Comparison of ENCODE assay signal across 12 mouse cellular contexts in the genomic region with DNA sequence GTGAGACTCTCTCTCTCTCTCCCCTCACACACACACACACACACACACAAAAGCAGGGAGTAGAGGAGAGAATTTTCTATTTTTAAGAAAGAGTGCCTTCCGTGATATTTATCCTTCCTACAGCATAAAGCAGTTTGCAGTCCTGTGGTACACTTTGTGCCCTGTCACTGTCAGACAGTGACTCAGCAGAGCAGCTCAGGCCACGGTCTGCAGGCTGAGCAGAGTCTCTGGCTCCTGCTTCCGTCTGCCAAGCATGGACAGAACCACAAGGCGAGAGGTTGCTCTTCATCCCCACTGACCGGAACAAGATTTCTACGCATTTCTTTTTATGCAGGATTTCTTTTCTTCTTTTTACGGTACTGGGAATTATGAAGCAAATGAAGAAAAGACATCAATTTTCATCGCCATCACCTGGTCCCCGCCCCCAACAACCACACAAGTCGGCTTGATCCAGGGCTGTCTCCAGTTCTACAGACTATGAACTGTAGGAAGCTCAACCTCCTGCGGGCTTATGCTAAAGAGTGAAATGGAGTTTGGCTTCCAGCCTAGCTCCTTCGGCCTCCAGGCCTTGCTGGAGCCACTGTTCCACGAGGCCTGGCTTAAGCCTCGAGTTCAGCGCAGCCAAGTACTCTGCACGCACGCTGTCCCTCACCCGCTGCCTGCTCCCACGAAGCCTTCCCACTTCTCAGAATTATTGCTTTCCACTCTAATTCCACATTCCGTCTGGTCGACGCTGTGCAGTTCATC. TPM values are rescaled to one million over a fixed set of nuclear protein-coding genes. Genes with fewer than 3 reads are reported as not detected.
DNase-seq lines count a peak whose midpoint lies in the region; ATAC-seq and TF ChIP-seq lines count a peak whose summit lies in the region.
"Had no signal": no experiment of that assay in that cellular context is flagged by ENCODE, and none has a peak within 500 bp of the region (broad histone marks: within the 10 kb centered on the region; RNA-seq: fewer than 3 reads in every experiment).

No protein-coding gene starts in this region.

- H3K36me3 ChIP-seq in hindbrain, postnatal 0 days (ENCODE audit: insufficient read depth, low read length), result no peaks in the 10 kb centered on the region
- no peaks in the 10 kb centered on the region for H3K36me3 ChIP-seq in hindbrain, embryonic 12.5 days
- H3K36me3 ChIP-seq in liver, postnatal 0 days (replicated peaks; ENCODE audit: insufficient read depth, low read length), result no peaks in the 10 kb centered on the region
- H3K36me3 ChIP-seq: heart, embryonic 13.5 days; neural tube, embryonic 12.5 days had no signal

- H3K27me3 ChIP-seq in hindbrain, postnatal 0 days (ENCODE audit: insufficient read depth, low read length), result no peaks in the 10 kb centered on the region
- H3K27me3 ChIP-seq in hindbrain, embryonic 12.5 days, result 0 out of 2 replicates have a peak, but pooled peaks cover 3% of the 10 kb centered on the region
- H3K27me3 ChIP-seq in liver, postnatal 0 days (ENCODE audit: insufficient read depth, low read length), result no peaks in the 10 kb centered on the region
- H3K27me3 ChIP-seq: heart, embryonic 13.5 days; neural tube, embryonic 12.5 days had no signal

- 55% methylated on average over 22 of the region's 22 CpGs for WGBS in hindbrain, postnatal 0 days
- WGBS in hindbrain, embryonic 12.5 days, result 79% methylated on average over 22 of the region's 22 CpGs
- WGBS in liver, postnatal 0 days (ENCODE audit: insufficient replicate concordance), result 68% methylated on average over 22 of the region's 22 CpGs

- no peak overlapping the region for H3K9ac ChIP-seq in hindbrain, postnatal 0 days (replicated peaks; ENCODE audit: low read length)
- H3K9ac ChIP-seq in hindbrain, embryonic 12.5 days, result no peak overlapping the region
- H3K9ac ChIP-seq in liver, postnatal 0 days (replicated peaks), result no peak overlapping the region
- H3K9ac ChIP-seq: heart, embryonic 13.5 days; neural tube, embryonic 12.5 days had no signal

- peaks cover 10% of the 10 kb centered on the region for H3K4me1 ChIP-seq in hindbrain, postnatal 0 days (ENCODE audit: insufficient read depth, low read length)
- H3K4me1 ChIP-seq in hindbrain, embryonic 12.5 days, result peaks cover 13% of the 10 kb centered on the region
- H3K4me1 ChIP-seq in liver, postnatal 0 days (ENCODE audit: insufficient read depth), result peaks cover 34% of the 10 kb centered on the region

- no peak for TF ChIP-seq CTCF in hindbrain, postnatal 0 days (IDR thresholded peaks at IDR 0.05; ENCODE audit: low read depth)
- TF ChIP-seq CTCF in liver, postnatal 0 days (IDR thresholded peaks at IDR 0.05; ENCODE audit: low read depth), result no peak

- H3K4me3 ChIP-seq in hindbrain, postnatal 0 days (ENCODE audit: low read length), result no peak overlapping the region
- no peak overlapping the region for H3K4me3 ChIP-seq in hindbrain, embryonic 12.5 days
- no peak overlapping the region for H3K4me3 ChIP-seq in liver, postnatal 0 days (ENCODE audit: low read depth, low read length)
- H3K4me3 ChIP-seq: heart, embryonic 13.5 days; neural tube, embryonic 12.5 days had no signal

- no peak for TF ChIP-seq EP300 in liver, postnatal 0 days (IDR thresholded peaks at IDR 0.05; ENCODE audit: low read depth)

- DNase-seq in hindbrain, postnatal 0 days (ENCODE audit: low spot score), result peak; percentile 44
- DNase-seq in Muller cell, postnatal 12 days (ENCODE audit: inconsistent ontology term), result peak; percentile 42
- DNase-seq in liver, postnatal 0 days, result no peak
- DNase-seq in lung, postnatal 4 days, result no peak
- no peak for DNase-seq in heart, postnatal 25 days (ENCODE audit: low spot score)
- DNase-seq: cerebellum, adult 11 months; layer of hippocampus, postnatal 36 days had no signal

- intact Hi-C loops in heart, postnatal 25 days (cut with DNase I), result loop anchor here (5.0 kb wide), 2 partner anchors 38 to 98 kb away; no protein-coding TSS in a partner anchor

- H3K9me3 ChIP-seq in hindbrain, postnatal 0 days (ENCODE audit: low read length), result no peaks in the 10 kb centered on the region
- H3K9me3 ChIP-seq in hindbrain, embryonic 12.5 days (replicated peaks), result no peaks in the 10 kb centered on the region
- H3K9me3 ChIP-seq in liver, postnatal 0 days (ENCODE audit: low read length), result no peaks in the 10 kb centered on the region
- H3K9me3 ChIP-seq: heart, embryonic 13.5 days; neural tube, embryonic 12.5 days had no signal

- no peak overlapping the region for H3K4me2 ChIP-seq in hindbrain, postnatal 0 days (ENCODE audit: low read depth, low read length)
- no peak overlapping the region for H3K4me2 ChIP-seq in hindbrain, embryonic 12.5 days (replicated peaks)
- 0 out of 2 replicates have a peak overlapping the region, but pooled peaks have one; percentile 6 for H3K4me2 ChIP-seq in liver, postnatal 0 days (ENCODE audit: low read depth, low read length)
- H3K4me2 ChIP-seq: heart, embryonic 13.5 days; neural tube, embryonic 12.5 days had no signal

- H3K27ac ChIP-seq in hindbrain, postnatal 0 days, result peak overlapping the region; percentile 27; the same call in 1 of the 2 replicates
- H3K27ac ChIP-seq in hindbrain, embryonic 12.5 days, result no peak overlapping the region
- peak overlapping the region; percentile 29; the same call in 1 of the 2 replicates for H3K27ac ChIP-seq in liver, postnatal 0 days (ENCODE audit: low read depth)
- H3K27ac ChIP-seq: heart, embryonic 13.5 days; neural tube, embryonic 12.5 days had no signal

- no peak for ATAC-seq in hindbrain, postnatal 0 days
- ATAC-seq in hindbrain, embryonic 12.5 days (ENCODE audit: low FRiP score), result no peak
- ATAC-seq in common myeloid progenitor, adult 5-6 weeks (replicated peaks; ENCODE audit: low read depth, poor library complexity, severe bottlenecking), result peak; percentile 60
- ATAC-seq in liver, postnatal 0 days, result peak; percentile 47
- ATAC-seq: intestine, postnatal 0 days had no signal

RNA-seq across cellular contexts. Expression of a gene that starts 25.4 kb away (rescaled TPM):
- 33.7 and 34.3 TPM in 2 replicates for total RNA-seq in hindbrain, postnatal 0 days (2014; rRNA removed)
- polyA plus RNA-seq in hindbrain, postnatal 0 days (2015; fragmentation: Nextera tagmentation; extraction: Ambion mirVana), result 23.8 and 28.1 TPM in 2 replicates
- polyA plus RNA-seq in hindbrain, embryonic 12.5 days (2016; fragmentation: Nextera tagmentation; extraction: Ambion mirVana), result 30.8 and 34.4 TPM in 2 replicates
- total RNA-seq in common myeloid progenitor, adult 5-6 weeks (2017), result 9.1 and 10.6 TPM in 2 replicates
- polyA plus RNA-seq in liver, postnatal 0 days (2015; fragmentation: Nextera tagmentation; extraction: Ambion mirVana), result 4.3 and 4.8 TPM in 2 replicates
- total RNA-seq in heart, postnatal 25 days (2021), result 1 to 10 TPM; 9.2 to 9.9 TPM

RNA-seq across cellular contexts. Expression of a gene that starts 40.5 kb away (rescaled TPM):
- not detected in 2 replicates for total RNA-seq in hindbrain, postnatal 0 days (2014; rRNA removed)
- polyA plus RNA-seq in hindbrain, postnatal 0 days (2015; fragmentation: Nextera tagmentation; extraction: Ambion mirVana), result 1.6 and 6.1 TPM in 2 replicates
- polyA plus RNA-seq in hindbrain, embryonic 12.5 days (2016; fragmentation: Nextera tagmentation; extraction: Ambion mirVana), result 0.49 and 3.3 TPM in 2 replicates
- total RNA-seq in common myeloid progenitor, adult 5-6 weeks (2017), result not detected in 2 replicates
- polyA plus RNA-seq in liver, postnatal 0 days (2015; fragmentation: Nextera tagmentation; extraction: Ambion mirVana), result 0.42 TPM in 1 of 2 replicates, not detected in the other
- total RNA-seq in heart, postnatal 25 days (2021), result 1 to 10 TPM; 5.8 to 6.2 TPM
- polyA plus RNA-seq: intestine, postnatal 0 days had no signal

Comparison
In these comparisons a context has a peak if more than half of its experiments do, and no peak if none do; other contexts are left out.
1. ATAC-seq: peak in common myeloid progenitor, adult 5-6 weeks (single experiment) and liver, postnatal 0 days (single experiment); none in hindbrain, postnatal 0 days (single experiment) and hindbrain, embryonic 12.5 days (single experiment).
2. DNase-seq: peak in hindbrain, postnatal 0 days (single experiment) and Muller cell, postnatal 12 days (single experiment); none in liver, postnatal 0 days (single experiment), lung, postnatal 4 days (0 of 2) and heart, postnatal 25 days (single experiment).